Mouse (Mus musculus): Measurements from ENCODE around the gene Diaph3. TPM values are rescaled to one million over a fixed set of nuclear protein-coding genes. Genes with fewer than 3 reads are reported as not detected.
A peak's percentile ranks its signal among the peaks of the same experiment; 100 is the strongest.

The Diaph3 gene
- polyA plus RNA-seq, 1 experiment, result 10.7 TPM

GRCm38 (mm10) chr14:87126076-87126639 is 14.9 kb downstream of the Diaph3 start:
- Histone ChIP-seq H3K9me3 (0 out of 2 replicates have a peak, but pooled peaks cover 5% of the 10 kb centered on the region), H3K27me3 (replicated peaks) (no peaks in the 10 kb centered on the region), H3K4me1 (peaks cover 17% of the 10 kb centered on the region), H3K36me3 (replicated peaks; ENCODE audit: low read length) (peaks cover 17% of the 10 kb centered on the region), H3K4me3 (replicated peaks) (no peak overlapping the region)
- TF ChIP-seq FLI1 (IDR thresholded peaks at IDR 0.05; ENCODE audit: low read length) (no peak), GATA1 (IDR thresholded peaks at IDR 0.05; ENCODE audit: borderline replicate concordance, low read length) (no peak)

- Histone ChIP-seq H3K4me3 (replicated peaks) (peak overlapping the region; percentile 33), H3K27me3 (replicated peaks) (no peaks in the 10 kb centered on the region), H3K9me3 (0 out of 2 replicates have a peak, but pooled peaks cover 5% of the 10 kb centered on the region), H3K36me3 (replicated peaks; ENCODE audit: low read length) (peaks cover 17% of the 10 kb centered on the region), H3K4me1 (peaks cover 17% of the 10 kb centered on the region)
- TF ChIP-seq GATA1 (IDR thresholded peaks at IDR 0.05; ENCODE audit: borderline replicate concordance, low read length) (no peak), FLI1 (IDR thresholded peaks at IDR 0.05; ENCODE audit: low read length) (no peak)
These were observed 15.5 kb downstream of the Diaph3 start for GRCm38 (mm10) chr14:87125492-87125891.

GRCm38 (mm10) chr14:87123091-87123490 is 17.9 kb downstream of the Diaph3 start:
- Histone ChIP-seq H3K4me3 (replicated peaks) (no peak overlapping the region), H3K4me1 (peaks cover 13% of the 10 kb centered on the region), H3K9me3 (0 out of 2 replicates have a peak, but pooled peaks cover 5% of the 10 kb centered on the region), H3K36me3 (replicated peaks; ENCODE audit: low read length) (peaks cover 11% of the 10 kb centered on the region), H3K27me3 (replicated peaks) (no peaks in the 10 kb centered on the region)
- TF ChIP-seq GATA1 (IDR thresholded peaks at IDR 0.05; ENCODE audit: borderline replicate concordance, low read length) (no peak), FLI1 (IDR thresholded peaks at IDR 0.05; ENCODE audit: low read length) (no peak)

GRCm38 (mm10) chr14:87121868-87122267 is 19.2 kb downstream of the Diaph3 start:
- no peak for TF ChIP-seq GATA1 (IDR thresholded peaks at IDR 0.05; ENCODE audit: borderline replicate concordance, low read length)
- TF ChIP-seq FLI1 (IDR thresholded peaks at IDR 0.05; ENCODE audit: low read length), result no peak
- Histone ChIP-seq H3K36me3 (replicated peaks; ENCODE audit: low read length) (peaks cover 9% of the 10 kb centered on the region), H3K4me3 (replicated peaks) (no peak overlapping the region), H3K27me3 (replicated peaks) (no peaks in the 10 kb centered on the region), H3K4me1 (peaks cover 8% of the 10 kb centered on the region), H3K9me3 (0 out of 2 replicates have a peak, but pooled peaks cover 5% of the 10 kb centered on the region)

GRCm38 (mm10) chr14:87110634-87111033 is 30.4 kb downstream of the Diaph3 start:
- H3K36me3 ChIP-seq (replicated peaks; ENCODE audit: low read length), result peaks cover 14% of the 10 kb centered on the region
- no peak for TF ChIP-seq FLI1 (IDR thresholded peaks at IDR 0.05; ENCODE audit: low read length)
- no peak for TF ChIP-seq GATA1 (IDR thresholded peaks at IDR 0.05; ENCODE audit: borderline replicate concordance, low read length)
- no peaks in the 10 kb centered on the region for H3K9me3 ChIP-seq
- peaks cover 30% of the 10 kb centered on the region for H3K4me1 ChIP-seq
- no peaks in the 10 kb centered on the region for H3K27me3 ChIP-seq (replicated peaks)
- no peak overlapping the region for H3K4me3 ChIP-seq (replicated peaks)

- H3K36me3 ChIP-seq (replicated peaks; ENCODE audit: low read length), result peaks cover 5% of the 10 kb centered on the region
- H3K4me1 ChIP-seq, result peaks cover 8% of the 10 kb centered on the region
- H3K9me3 ChIP-seq, result no peaks in the 10 kb centered on the region; the same call in 1 of the 2 replicates
- no peaks in the 10 kb centered on the region for H3K27me3 ChIP-seq (replicated peaks)
- no peak overlapping the region for H3K4me3 ChIP-seq (replicated peaks)
- TF ChIP-seq FLI1 (IDR thresholded peaks at IDR 0.05; ENCODE audit: low read length), result no peak
These were observed 41.5 kb downstream of the Diaph3 start for GRCm38 (mm10) chr14:87099380-87100088.

GRCm38 (mm10) chr14:87098093-87098492 is 42.9 kb downstream of the Diaph3 start:
- Histone ChIP-seq H3K9me3 (no peaks in the 10 kb centered on the region; the same call in 1 of the 2 replicates), H3K36me3 (replicated peaks; ENCODE audit: low read length) (peaks cover 5% of the 10 kb centered on the region), H3K4me3 (replicated peaks) (no peak overlapping the region), H3K4me1 (peaks cover 16% of the 10 kb centered on the region), H3K27me3 (replicated peaks) (no peaks in the 10 kb centered on the region)
- TF ChIP-seq GATA1 (IDR thresholded peaks at IDR 0.05; ENCODE audit: borderline replicate concordance, low read length), result no peak
- TF ChIP-seq FLI1 (IDR thresholded peaks at IDR 0.05; ENCODE audit: low read length), result no peak

- H3K36me3 ChIP-seq (replicated peaks; ENCODE audit: low read length), result peaks cover 35% of the 10 kb centered on the region
- TF ChIP-seq GATA1 (IDR thresholded peaks at IDR 0.05; ENCODE audit: borderline replicate concordance, low read length) (no peak), FLI1 (IDR thresholded peaks at IDR 0.05; ENCODE audit: low read length) (no peak)
- H3K9me3 ChIP-seq, result no peaks in the 10 kb centered on the region; the same call in 1 of the 2 replicates
- no peaks in the 10 kb centered on the region for H3K27me3 ChIP-seq (replicated peaks)
- peaks cover 21% of the 10 kb centered on the region for H3K4me1 ChIP-seq
- peak overlapping the region; percentile 50 for H3K4me3 ChIP-seq (replicated peaks)
These were observed 49.5 kb downstream of the Diaph3 start for GRCm38 (mm10) chr14:87091522-87091921.

GRCm38 (mm10) chr14:87091108-87091507 is 49.9 kb downstream of the Diaph3 start:
- no peak for TF ChIP-seq GATA1 (IDR thresholded peaks at IDR 0.05; ENCODE audit: borderline replicate concordance, low read length)
- no peak for TF ChIP-seq FLI1 (IDR thresholded peaks at IDR 0.05; ENCODE audit: low read length)
- H3K9me3 ChIP-seq, result no peaks in the 10 kb centered on the region; the same call in 1 of the 2 replicates
- no peaks in the 10 kb centered on the region for H3K27me3 ChIP-seq (replicated peaks)
- peaks cover 35% of the 10 kb centered on the region for H3K36me3 ChIP-seq (replicated peaks; ENCODE audit: low read length)
- peaks cover 21% of the 10 kb centered on the region for H3K4me1 ChIP-seq
- H3K4me3 ChIP-seq (replicated peaks), result no peak overlapping the region

- Histone ChIP-seq H3K4me3 (replicated peaks) (no peak overlapping the region), H3K9me3 (no peaks in the 10 kb centered on the region), H3K4me1 (peaks cover 20% of the 10 kb centered on the region), H3K36me3 (replicated peaks; ENCODE audit: low read length) (peaks cover 34% of the 10 kb centered on the region), H3K27me3 (replicated peaks) (no peaks in the 10 kb centered on the region)
- TF ChIP-seq FLI1 (IDR thresholded peaks at IDR 0.05; ENCODE audit: low read length) (no peak), GATA1 (IDR thresholded peaks at IDR 0.05; ENCODE audit: borderline replicate concordance, low read length) (no peak)
These were observed 52.1 kb downstream of the Diaph3 start for GRCm38 (mm10) chr14:87088928-87089327.

Data from megakaryocyte, embryonic 14.5 days (primary cell).